Mouse (Mus musculus) urinary bladder, postnatal 14 days (tissue): ENCODE results near the gene Mcts2.
A peak's percentile ranks its signal among the peaks of the same experiment; 100 is the strongest.
"Not testable (repeated sequence)": the region's sequence is repeated elsewhere in the genome, so short reads cannot be mapped to it uniquely, and the experiment has no call there.

Experiments used
- DNase-seq: peaks from one replicate; pipeline ENCODE4 v3.0.0; 2021; ENCODE audit warnings: low spot score

Mcts2 gene

GRCm38 (mm10) chr2:152686806-152687267, at the start of gene Mcts2:
Gene Mcts2 (plus strand): TSS chr2:152687035.
- peak; percentile 92 for DNase-seq

- DNase-seq = no peak
Observed at GRCm38 (mm10) chr2:152637381-152637780, 49.5 kb upstream of the Mcts2 start.

- DNase-seq = no peak
Observed at GRCm38 (mm10) chr2:152638865-152639264, 48.0 kb upstream of the Mcts2 start.

GRCm38 (mm10) chr2:152639406-152640113, 47.3 kb upstream of the Mcts2 start:
- peak; percentile 44 for DNase-seq

GRCm38 (mm10) chr2:152652901-152653620, 33.8 kb upstream of the Mcts2 start:
- peak; percentile 52 for DNase-seq

- peak; percentile 44 for DNase-seq
Observed at GRCm38 (mm10) chr2:152653874-152654715, 32.7 kb upstream of the Mcts2 start.

GRCm38 (mm10) chr2:152657398-152657797, 29.4 kb upstream of the Mcts2 start:
- DNase-seq = peak; percentile 27

- DNase-seq = no peak
Observed at GRCm38 (mm10) chr2:152661163-152661562, 25.7 kb upstream of the Mcts2 start.

GRCm38 (mm10) chr2:152666191-152666590, 20.6 kb upstream of the Mcts2 start:
- not testable (repeated sequence) for DNase-seq

- DNase-seq = peak; percentile 90
Observed at GRCm38 (mm10) chr2:152669256-152669638, 17.6 kb upstream of the Mcts2 start, which contains the start of gene H13. Gene H13 (plus strand): TSS chr2:152669461.

GRCm38 (mm10) chr2:152669639-152670484, 17.0 kb upstream of the Mcts2 start:
- no peak for DNase-seq

- DNase-seq = no peak
Observed at GRCm38 (mm10) chr2:152670983-152671641, 15.7 kb upstream of the Mcts2 start.

GRCm38 (mm10) chr2:152671642-152671999, 15.2 kb upstream of the Mcts2 start:
- DNase-seq = peak; percentile 47

- no peak for DNase-seq
Observed at GRCm38 (mm10) chr2:152672166-152672565, 14.7 kb upstream of the Mcts2 start.

- DNase-seq = no peak
Observed at GRCm38 (mm10) chr2:152674148-152674547, 12.7 kb upstream of the Mcts2 start.

- no peak for DNase-seq
Observed at GRCm38 (mm10) chr2:152675252-152675791, 11.5 kb upstream of the Mcts2 start.

GRCm38 (mm10) chr2:152678302-152678701, 8.5 kb upstream of the Mcts2 start:
- no peak for DNase-seq

- DNase-seq = no peak
Observed at GRCm38 (mm10) chr2:152678925-152679324, 7.9 kb upstream of the Mcts2 start.

GRCm38 (mm10) chr2:152679701-152680355, 7.0 kb upstream of the Mcts2 start:
- no peak for DNase-seq

- no peak for DNase-seq
Observed at GRCm38 (mm10) chr2:152683086-152683485, 3.7 kb upstream of the Mcts2 start.
